Mouse (Mus musculus) E14TG2a.4 (cell line): ENCODE results near the gene Gm21887.
"Not testable (repeated sequence)": the region's sequence is repeated elsewhere in the genome, so short reads cannot be mapped to it uniquely, and the experiment has no call there.

ENCODE experiments used
- H3K27me3 ChIP-seq: 2 replicates; pipeline ENCODE4 v1.6.1; 2014; ENCODE audit warnings: low read length, control low read depth; ENCODE audit not compliant: insufficient read depth
- H3K36me3 ChIP-seq: 2 replicates; pipeline ENCODE4 v1.6.1; 2014; ENCODE audit warnings: low read length, control low read depth; ENCODE audit not compliant: insufficient read depth
- H3K4me1 ChIP-seq: replicated peaks from 2 replicates; pipeline ENCODE4 v1.6.1; 2014; ENCODE audit warnings: low read depth, low read length, control low read depth
- H3K4me3 ChIP-seq: replicated peaks from 2 replicates; pipeline ENCODE4 v1.5.1; 2014; ENCODE audit warnings: mild to moderate bottlenecking, low read length
- H3K9me3 ChIP-seq: 2 replicates; pipeline ENCODE4 v1.6.1; 2014; ENCODE audit warnings: low read length, control low read depth
- CTCF ChIP-seq: conservative IDR thresholded peaks from 2 replicates; pipeline ENCODE4 v1.5.1; 2014; ENCODE audit warnings: low read length
- NANOG ChIP-seq: IDR thresholded peaks from 2 replicates; pipeline ENCODE4 v1.6.1; 2014; ENCODE audit warnings: borderline replicate concordance, low read length, mixed read lengths
- POU5F1 ChIP-seq: IDR thresholded peaks from 2 replicates; pipeline ENCODE4 v1.6.1; 2014; ENCODE audit warnings: low read length, borderline replicate concordance

The Gm21887 gene

DNA sequence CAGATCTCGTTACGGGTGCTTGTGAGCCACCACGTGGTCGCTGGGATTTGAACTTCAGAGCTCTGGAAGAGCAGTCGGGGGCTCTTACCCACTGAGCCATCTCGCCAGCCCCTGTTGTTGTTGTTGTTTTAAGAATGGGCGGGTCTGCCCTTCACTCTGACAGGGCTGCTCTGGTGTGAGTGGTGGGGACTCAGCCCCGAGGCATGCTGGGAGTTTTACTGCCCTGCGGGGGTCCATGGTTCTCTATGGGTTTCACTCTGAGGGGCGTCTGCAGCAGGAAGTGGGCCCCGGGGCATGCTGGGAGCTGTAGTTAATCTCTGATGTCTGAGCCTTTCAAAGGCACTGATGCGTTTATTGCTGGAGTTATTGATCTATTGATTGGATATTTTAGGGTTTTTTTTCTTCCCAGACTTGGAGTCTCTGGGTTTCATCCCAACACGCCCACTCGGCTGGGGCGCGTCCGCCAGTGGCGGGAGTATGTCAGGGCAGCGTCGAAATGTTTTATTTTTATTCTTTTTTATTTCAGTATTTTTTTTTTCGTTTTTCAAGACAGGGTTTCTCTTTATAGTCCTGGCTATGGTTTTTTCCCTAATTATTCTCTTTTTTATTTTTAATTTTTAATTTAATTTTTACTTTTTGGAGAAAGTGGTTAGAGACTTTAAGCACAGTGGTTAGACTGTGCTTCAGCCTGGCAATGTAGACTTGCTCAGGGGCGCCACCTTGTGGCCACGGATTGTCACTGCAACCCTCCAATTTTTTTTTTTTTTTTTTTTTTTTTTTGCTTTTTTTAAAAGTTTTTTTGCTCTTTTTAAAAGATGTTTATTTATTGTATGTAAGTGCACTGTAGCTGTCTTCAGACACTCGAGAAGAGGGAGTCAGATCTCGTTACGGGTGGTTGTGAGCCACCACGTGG lies 8.1 kb downstream of the Gm21887 start:
- H3K4me3 ChIP-seq, result peak overlapping the region; percentile 80
- H3K9me3 ChIP-seq, result peaks cover 43% of the 10 kb centered on the region
- H3K4me1 ChIP-seq, result peaks cover 34% of the 10 kb centered on the region
- H3K36me3 ChIP-seq, result peaks cover 63% of the 10 kb centered on the region
- TF ChIP-seq NANOG (peak; percentile 84), CTCF (peak; percentile 100), POU5F1 (peak; percentile 78; the same call in 1 of the 2 replicates)
- H3K27me3 ChIP-seq, result not testable (repeated sequence)

DNA sequence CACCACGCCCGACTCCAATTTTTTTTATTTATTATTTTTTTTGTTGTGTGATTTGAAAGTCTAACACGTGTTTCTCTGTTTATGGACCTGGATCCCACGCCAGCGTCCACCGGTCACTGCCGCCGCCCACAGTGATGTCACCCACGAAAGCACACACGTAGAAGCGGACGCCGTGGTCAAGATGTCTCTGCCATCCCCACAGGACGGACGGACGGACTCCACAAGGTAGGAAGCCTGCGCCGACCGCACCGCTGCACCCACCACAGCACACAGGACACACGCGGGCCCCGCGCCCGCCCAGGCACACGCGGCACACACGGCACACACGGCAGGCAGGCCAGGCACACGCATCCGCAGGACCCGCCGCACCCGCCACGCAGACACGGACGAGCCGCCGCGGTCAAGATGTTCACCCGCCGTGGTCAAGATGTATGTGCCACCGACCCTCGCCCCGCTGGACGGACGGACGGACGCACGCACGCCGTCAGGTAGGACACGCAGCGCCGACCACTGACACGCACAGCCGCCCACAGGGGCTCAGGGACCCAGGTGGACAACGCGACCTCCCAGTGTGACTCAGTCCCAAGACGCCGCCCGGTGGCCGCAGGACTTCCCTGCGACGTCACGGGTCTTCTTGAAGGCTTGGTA lies 9.2 kb downstream of the Gm21887 start:
- Histone ChIP-seq H3K36me3 (peaks cover 63% of the 10 kb centered on the region), H3K4me1 (peaks cover 34% of the 10 kb centered on the region), H3K9me3 (peaks cover 43% of the 10 kb centered on the region), H3K4me3 (peak overlapping the region; percentile 80)
- H3K27me3 ChIP-seq, result not testable (repeated sequence)

DNA sequence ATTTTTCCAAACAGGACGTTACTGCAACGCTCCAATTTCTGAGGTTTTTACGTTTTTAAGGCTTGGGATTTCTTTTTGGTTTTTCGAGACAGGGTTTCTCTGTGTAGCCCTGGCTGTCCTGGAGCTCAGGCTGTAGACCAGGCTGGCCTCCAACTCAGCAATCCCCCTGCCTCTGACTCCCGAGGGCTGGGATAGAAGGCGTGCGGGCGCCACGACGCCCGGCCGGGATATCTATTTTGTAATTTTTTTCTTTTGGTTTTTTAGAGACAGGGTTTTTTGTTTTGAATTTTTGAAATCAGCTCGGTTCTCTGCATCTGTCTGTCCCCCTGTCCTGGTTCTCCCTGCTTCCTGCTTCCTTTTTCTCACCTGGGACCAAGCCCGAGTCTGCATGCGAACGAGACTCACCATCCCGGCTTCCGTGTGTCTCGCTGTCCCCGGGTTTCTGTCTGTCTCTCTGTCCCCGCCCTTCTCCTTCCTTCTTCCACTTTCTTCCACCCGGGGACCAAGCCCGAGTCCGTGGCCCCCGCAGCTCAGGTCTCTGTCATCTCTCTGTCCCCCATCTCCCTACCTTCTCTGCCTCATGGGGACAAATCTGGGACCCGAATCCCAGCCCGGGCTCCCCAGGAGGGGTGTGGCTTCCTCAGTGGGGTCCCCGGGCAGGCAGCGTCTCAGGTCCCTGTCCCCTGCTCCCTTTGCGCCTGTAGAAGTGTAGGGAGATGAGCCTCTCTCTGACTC lies 9.9 kb downstream of the Gm21887 start:
- not testable (repeated sequence) for H3K27me3 ChIP-seq
- peaks cover 31% of the 10 kb centered on the region for H3K4me1 ChIP-seq
- H3K4me3 ChIP-seq, result peak overlapping the region; percentile 80
- peaks cover 43% of the 10 kb centered on the region for H3K9me3 ChIP-seq
- H3K36me3 ChIP-seq, result peaks cover 59% of the 10 kb centered on the region
- TF ChIP-seq CTCF, result peak; percentile 22
- TF ChIP-seq POU5F1, result peak; percentile 43; the same call in 1 of the 2 replicates

DNA sequence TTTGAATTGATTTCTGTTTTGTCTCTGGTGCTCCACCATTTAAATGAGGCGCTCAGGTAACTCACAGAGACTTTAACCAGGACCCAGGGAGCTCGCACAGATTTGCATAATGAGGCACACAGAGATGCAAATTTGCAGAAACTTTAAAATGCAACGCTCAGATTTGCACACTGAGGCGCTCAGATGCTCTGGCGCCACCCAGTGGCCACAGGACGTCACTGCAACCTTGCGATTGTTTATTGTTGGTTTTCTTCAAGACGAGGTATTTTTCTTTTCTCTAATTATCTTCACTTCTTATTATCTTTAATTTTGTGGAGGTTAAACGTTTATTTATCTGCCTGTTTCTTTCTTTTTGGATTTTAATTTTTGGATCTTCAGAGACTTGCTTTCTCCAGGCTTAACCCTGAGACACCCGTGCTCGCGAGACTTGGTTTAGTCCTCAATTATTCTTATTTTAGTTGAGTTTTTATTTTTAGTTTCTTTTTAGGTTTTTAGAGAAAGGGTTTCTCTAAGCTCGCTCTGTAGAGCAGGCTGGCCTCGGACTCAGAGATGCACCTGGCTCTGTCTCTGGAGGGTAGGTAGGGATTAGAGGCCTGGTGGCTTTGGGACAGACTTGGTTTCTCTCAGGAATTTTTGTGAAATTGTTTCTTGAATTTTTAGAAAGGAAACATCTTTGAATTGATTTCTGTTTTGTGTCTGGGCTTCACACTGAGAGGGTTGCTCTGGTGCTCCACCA lies 10.7 kb downstream of the Gm21887 start:
- Histone ChIP-seq H3K9me3 (peaks cover 43% of the 10 kb centered on the region), H3K4me3 (peak overlapping the region; percentile 80), H3K4me1 (peaks cover 31% of the 10 kb centered on the region), H3K36me3 (peaks cover 59% of the 10 kb centered on the region)
- not testable (repeated sequence) for H3K27me3 ChIP-seq
- TF ChIP-seq CTCF (peak; percentile 93), POU5F1 (peak; percentile 79), NANOG (peak; percentile 4; the same call in 1 of the 2 replicates)

DNA sequence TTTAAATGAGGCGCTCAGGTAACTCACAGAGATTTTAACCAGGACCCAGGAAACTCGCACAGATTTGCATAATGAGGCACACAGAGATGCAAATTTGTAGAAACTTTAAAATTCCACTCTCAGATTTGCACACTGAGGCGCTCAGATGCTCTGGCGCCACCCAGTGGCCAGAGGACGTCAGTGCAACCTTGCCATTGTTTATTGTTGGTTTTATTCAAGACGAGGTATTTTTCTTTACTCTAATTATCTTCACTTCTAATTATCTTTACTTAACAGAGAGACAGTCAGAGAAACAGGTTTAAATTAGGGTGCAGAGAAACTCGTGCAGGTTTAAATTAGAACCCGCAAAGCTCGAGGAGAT lies 11.2 kb downstream of the Gm21887 start:
- Histone ChIP-seq H3K9me3 (peaks cover 43% of the 10 kb centered on the region), H3K36me3 (peaks cover 59% of the 10 kb centered on the region), H3K4me1 (peaks cover 31% of the 10 kb centered on the region)
- not testable (repeated sequence) for H3K27me3 ChIP-seq, H3K4me3 ChIP-seq
- TF ChIP-seq CTCF (peak; percentile 100), NANOG (0 out of 2 replicates have a peak, but pooled peaks have one; percentile 1), POU5F1 (peak; percentile 96)

DNA sequence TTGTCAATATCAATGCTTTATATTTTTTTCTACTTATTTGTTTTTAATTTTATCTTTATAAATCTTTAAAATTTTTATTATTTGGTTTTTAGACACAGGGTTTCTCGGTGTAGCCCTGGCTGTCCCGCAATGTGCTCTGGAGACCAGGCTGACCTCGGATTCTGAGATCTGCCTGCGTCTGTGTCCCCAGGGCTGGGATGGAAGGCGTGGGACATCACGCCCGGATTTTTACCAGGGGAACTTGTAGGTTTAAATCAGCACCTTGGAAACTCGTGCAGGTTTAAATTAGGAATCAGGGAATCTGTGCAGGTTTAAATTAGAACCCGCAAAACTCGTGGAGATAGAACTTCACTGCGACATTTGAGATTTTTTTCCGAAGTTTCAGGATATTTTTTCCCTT lies 11.7 kb downstream of the Gm21887 start:
- peaks cover 57% of the 10 kb centered on the region for H3K36me3 ChIP-seq
- H3K4me3 ChIP-seq, result peak overlapping the region; percentile 30
- H3K9me3 ChIP-seq, result peaks cover 43% of the 10 kb centered on the region
- not testable (repeated sequence) for H3K27me3 ChIP-seq
- H3K4me1 ChIP-seq, result peaks cover 30% of the 10 kb centered on the region

DNA sequence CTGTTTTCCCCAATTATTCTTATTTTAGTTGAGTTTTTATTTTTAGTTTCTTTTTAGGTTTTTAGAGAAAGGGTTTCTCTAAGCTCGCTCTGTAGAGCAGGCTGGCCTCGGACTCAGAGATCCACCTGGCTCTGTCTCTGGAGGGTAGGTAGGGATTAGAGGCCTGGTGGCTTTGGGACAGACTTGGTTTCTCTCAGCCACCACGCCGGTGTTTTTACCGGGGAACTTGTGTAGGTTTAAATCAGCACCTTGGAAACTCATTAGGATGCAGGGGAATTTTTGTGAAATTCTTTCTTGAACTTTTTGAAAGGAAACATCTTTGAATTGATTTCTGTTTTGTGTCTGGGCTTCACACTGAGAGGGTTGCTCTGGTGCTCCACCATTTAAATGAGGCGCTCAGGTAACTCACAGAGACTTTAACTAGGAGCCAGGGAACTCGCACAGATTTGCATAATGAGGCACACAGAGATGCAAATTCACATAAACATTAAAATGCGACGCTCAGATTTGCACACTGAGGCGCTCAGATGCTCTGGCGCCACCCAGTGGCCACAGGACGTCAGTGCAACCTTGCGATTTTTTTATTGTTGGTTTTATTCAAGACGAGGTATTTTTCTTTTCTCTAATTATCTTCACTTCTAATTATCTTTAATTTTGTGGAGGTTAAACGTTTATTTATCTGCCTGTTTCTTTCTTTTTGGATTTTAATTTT lies 12.4 kb downstream of the Gm21887 start:
- Histone ChIP-seq H3K9me3 (peaks cover 43% of the 10 kb centered on the region), H3K4me1 (peaks cover 28% of the 10 kb centered on the region), H3K36me3 (peaks cover 54% of the 10 kb centered on the region), H3K4me3 (peak overlapping the region; percentile 30)
- 0 out of 2 replicates have a peak, but pooled peaks have one; percentile 8 for TF ChIP-seq NANOG
- TF ChIP-seq POU5F1, result peak; percentile 92
- TF ChIP-seq CTCF, result peak; percentile 99
- not testable (repeated sequence) for H3K27me3 ChIP-seq
